Mouse (Mus musculus) limb, embryonic 13.5 days (tissue): Measurements from ENCODE around the gene Gm42669. TPM values are rescaled to one million over a fixed set of nuclear protein-coding genes. Genes with fewer than 3 reads are reported as not detected.
A peak's percentile ranks its signal among the peaks of the same experiment; 100 is the strongest.

Experiments used
- ATAC-seq: fragments of 200-750 bp; cut with Nextera tagmentation; 2 replicates; pipeline ENCODE4 v1.8.0; 2017; ENCODE audit warnings: low read depth, moderate number of reproducible peaks, moderate TSS enrichment; ENCODE audit not compliant: low FRiP score
- H3K27ac ChIP-seq: fragments of 300-500 bp; sonication (generic); 2 replicates; pipeline ENCODE4 v1.5.1; 2015; ENCODE audit warnings: inconsistent platforms, mild to moderate bottlenecking, moderate library complexity
- H3K27me3 ChIP-seq: fragments of 300-500 bp; sonication (generic); 2 replicates; pipeline ENCODE4 v1.6.1; 2015; ENCODE audit warnings: mild to moderate bottlenecking, inconsistent platforms
- H3K36me3 ChIP-seq: fragments of 300-500 bp; sonication (generic); 2 replicates; pipeline ENCODE4 v1.6.1; 2015; ENCODE audit warnings: inconsistent platforms, mild to moderate bottlenecking, moderate library complexity
- H3K4me1 ChIP-seq: fragments of 300-500 bp; sonication (generic); 2 replicates; pipeline ENCODE4 v1.6.1; 2015; ENCODE audit warnings: inconsistent platforms
- H3K4me2 ChIP-seq: fragments of 300-500 bp; sonication (generic); replicated peaks from 2 replicates; pipeline ENCODE4 v1.6.1; 2015; ENCODE audit warnings: inconsistent platforms, mild to moderate bottlenecking, moderate library complexity
- H3K4me3 ChIP-seq: fragments of 300-500 bp; sonication (generic); 2 replicates; pipeline ENCODE4 v1.5.1; 2015; ENCODE audit warnings: moderate library complexity, mild to moderate bottlenecking, inconsistent platforms
- H3K9ac ChIP-seq: fragments of 300-500 bp; sonication (generic); 2 replicates; pipeline ENCODE4 v1.6.1; 2015; ENCODE audit warnings: mild to moderate bottlenecking, inconsistent platforms
- H3K9me3 ChIP-seq: fragments of 300-500 bp; sonication (generic); 2 replicates; pipeline ENCODE4 v1.6.1; 2016; ENCODE audit warnings: inconsistent platforms
- WGBS: fragments of 180-500 bp; shearing (Covaris S2); methylation state at CpG from one replicate; pipeline ENCODE4 v1.1.7; 2015; 5-methylcytosine and 5-hydroxymethylcytosine counted together
- polyA plus RNA-seq: library from polyadenylated mRNA; unstranded; fragments of >200 nt; fragmentation: Nextera tagmentation; extraction: Ambion mirVana; gene quantifications from 2 replicates; pipeline ENCODE4 v1.2.1, GENCODE M21; 2015

The Gm42669 gene
- polyA plus RNA-seq, 1 experiment from 2014 or later: 0.51 TPM

DNA sequence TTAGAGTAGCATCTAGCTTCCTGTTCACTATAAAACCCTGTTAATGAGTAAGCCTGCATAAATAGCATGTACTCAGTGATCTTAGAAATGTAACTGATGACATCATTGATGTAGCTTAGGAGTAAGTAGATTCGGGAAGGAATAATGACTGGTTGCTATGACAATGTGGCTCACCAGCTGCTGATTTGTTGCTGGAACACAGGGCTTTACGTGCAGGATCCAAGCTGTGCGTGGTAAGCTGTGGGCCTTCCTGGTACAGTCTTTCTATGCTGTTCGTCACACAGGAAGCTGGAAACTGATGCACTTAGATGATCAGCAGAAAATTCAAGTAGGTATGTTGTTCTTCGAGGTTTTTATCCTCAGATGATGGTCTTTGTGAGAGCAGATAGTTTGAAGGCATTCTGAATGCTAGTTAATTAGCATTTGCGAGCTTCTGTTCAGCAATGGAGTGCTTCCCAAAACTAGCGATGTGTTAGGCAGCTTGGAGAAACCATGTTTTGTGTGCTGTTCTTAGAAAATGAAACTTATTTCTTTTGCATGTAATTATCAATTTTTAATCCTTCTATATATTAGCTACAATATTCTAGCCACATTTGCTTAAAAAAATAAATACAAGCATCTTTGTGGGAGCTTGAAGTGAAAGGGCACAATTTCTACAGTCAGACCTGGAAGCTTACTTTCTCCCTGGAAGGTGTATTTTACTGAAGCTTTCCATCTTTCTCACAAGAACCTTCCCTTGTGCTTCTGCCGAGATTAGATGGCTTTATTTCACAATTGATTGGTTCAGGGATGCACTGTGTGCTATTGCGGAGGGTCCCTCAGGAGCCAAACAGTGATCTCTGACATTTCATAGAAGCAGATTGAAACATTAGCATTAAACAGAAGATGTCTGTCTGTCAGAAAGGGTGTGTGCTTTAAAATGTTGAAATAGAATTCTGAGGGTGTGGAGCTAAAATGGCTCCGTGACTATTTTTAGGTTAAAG, 9.6 kb upstream of the Gm42669 start:
- Histone ChIP-seq H3K4me1 (peaks cover 15% of the 10 kb centered on the region), H3K4me2 (no peak overlapping the region), H3K27ac (no peak overlapping the region), H3K4me3 (no peak overlapping the region), H3K9ac (no peak overlapping the region), H3K9me3 (0 out of 2 replicates have a peak, but pooled peaks cover 4% of the 10 kb centered on the region), H3K27me3 (no peaks in the 10 kb centered on the region), H3K36me3 (peaks cover 9% of the 10 kb centered on the region)
- ATAC-seq: no peak
- 60% methylated on average over 10 of the region's 10 CpGs for WGBS

DNA sequence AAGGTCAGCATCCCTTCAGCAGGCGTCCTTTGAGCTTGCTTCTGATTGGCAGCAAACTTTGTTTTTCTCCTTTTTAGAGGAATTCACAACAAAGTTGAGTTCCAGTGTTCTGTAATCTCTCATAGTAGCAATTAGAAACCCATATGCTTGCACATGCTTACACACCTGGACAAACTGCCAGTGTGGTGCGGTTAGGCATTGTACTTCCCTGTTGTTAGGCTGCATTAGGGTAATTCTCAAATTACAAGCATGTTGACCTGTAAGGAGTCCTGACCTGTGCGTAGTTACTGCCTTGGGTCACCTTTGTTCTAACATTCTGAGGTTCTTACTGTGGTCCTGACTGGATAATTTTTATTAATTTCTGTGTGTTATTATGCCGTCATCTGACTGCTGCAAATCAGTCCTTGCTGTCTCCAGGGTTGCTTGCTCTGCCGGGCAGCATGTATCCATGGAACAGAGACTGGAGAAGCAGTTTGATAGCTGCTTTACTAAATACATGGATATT, 8.6 kb upstream of the Gm42669 start:
- no peak for ATAC-seq
- peaks cover 10% of the 10 kb centered on the region for H3K36me3 ChIP-seq
- no peak overlapping the region for H3K27ac ChIP-seq

DNA sequence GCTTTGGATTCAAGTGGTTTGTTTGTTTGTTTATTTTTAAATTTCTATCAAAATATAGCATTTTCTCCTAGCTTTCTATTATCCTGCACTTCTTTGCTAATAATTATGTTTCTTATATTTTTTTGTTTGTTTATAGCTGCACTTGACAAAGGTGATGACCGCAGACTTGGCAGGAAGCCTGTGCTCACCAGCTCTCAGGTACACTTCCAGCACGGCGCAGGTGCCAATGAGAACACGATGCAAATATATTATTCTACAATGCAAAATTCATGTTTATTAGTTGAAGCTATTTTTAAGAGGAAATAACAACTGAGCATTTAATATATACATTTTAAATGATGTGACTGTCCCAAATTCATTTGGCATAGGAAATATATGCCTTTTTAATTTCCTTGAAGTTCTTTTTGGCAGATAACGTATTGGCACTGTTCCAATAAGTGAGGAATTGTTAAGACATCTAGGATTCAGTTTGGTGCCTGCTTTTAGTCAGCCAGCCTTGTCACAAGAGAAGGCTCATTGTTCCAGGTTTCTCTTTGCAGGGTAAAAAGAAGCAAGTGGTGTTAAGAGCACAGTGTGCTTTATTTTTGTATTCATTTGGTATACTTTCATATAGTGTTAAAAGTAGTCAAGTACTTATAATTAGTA, 7.4 kb upstream of the Gm42669 start:
- H3K4me2 ChIP-seq: no peak overlapping the region
- no peak overlapping the region for H3K9ac ChIP-seq
- H3K27ac ChIP-seq: no peak overlapping the region
- H3K9me3 ChIP-seq: no peaks in the 10 kb centered on the region
- 79% methylated on average over 5 of the region's 5 CpGs for WGBS
- peaks cover 8% of the 10 kb centered on the region for H3K36me3 ChIP-seq
- H3K4me1 ChIP-seq: peaks cover 15% of the 10 kb centered on the region
- ATAC-seq: no peak
- no peaks in the 10 kb centered on the region for H3K27me3 ChIP-seq
- H3K4me3 ChIP-seq: no peak overlapping the region

More for the DNA sequence above, 8.6 kb upstream of the Gm42669 start:
- H3K4me2 ChIP-seq: no peak overlapping the region
- no peaks in the 10 kb centered on the region for H3K27me3 ChIP-seq
- H3K4me3 ChIP-seq: no peak overlapping the region
- H3K4me1 ChIP-seq: peaks cover 15% of the 10 kb centered on the region
- WGBS: 47% methylated on average over 5 of the region's 5 CpGs
- 0 out of 2 replicates have a peak, but pooled peaks cover 4% of the 10 kb centered on the region for H3K9me3 ChIP-seq
- no peak overlapping the region for H3K9ac ChIP-seq

DNA sequence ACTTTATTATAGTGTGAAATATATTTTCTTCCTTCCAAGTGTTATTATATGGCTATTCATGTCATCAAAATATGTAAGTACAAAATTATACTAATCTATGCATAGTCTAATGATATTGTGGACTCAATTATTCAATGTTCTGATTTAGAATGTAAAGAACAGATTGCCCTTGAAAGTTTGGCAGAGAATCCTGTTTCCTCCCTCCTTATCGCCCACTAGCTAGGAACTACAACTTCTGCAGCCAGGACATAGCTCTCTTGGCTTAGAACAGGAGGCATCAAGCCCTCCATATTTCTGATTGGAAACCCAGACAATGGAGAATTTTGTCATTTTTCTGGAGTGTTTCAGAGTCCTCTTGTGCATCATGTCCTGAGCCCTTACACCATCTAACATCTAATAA, 6.7 kb upstream of the Gm42669 start:
- Histone ChIP-seq H3K4me2 (no peak overlapping the region), H3K36me3 (peaks cover 10% of the 10 kb centered on the region), H3K9ac (no peak overlapping the region), H3K27me3 (no peaks in the 10 kb centered on the region), H3K4me1 (peaks cover 15% of the 10 kb centered on the region), H3K9me3 (no peaks in the 10 kb centered on the region), H3K4me3 (no peak overlapping the region), H3K27ac (no peak overlapping the region)
- WGBS: 86% methylated on average over 1 of the region's 1 CpGs
- ATAC-seq: no peak

DNA sequence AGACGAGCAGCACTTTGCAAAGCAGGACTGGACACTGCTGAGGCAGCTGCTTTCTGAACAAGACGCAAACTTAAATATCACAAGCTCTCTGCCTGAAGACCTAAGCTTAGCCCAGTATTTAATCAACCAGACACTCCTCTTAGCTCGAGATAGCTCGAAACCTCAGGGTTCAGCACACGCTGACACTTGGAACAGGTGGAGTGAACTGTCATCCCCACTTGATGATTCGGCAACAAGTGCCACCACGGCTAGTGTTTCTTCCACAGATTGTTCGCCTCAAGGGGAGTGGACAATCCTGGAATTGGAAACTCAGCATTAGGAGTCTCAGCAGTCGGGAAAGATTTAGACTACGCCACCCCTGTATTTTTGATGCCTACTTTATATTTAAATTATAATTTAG, 3.1 kb downstream of the Gm42669 start:
- ATAC-seq: peak; percentile 19; the same call in 1 of the 2 replicates
- H3K9me3 ChIP-seq: no peaks in the 10 kb centered on the region
- WGBS: 83% methylated on average over 10 of the region's 10 CpGs

DNA sequence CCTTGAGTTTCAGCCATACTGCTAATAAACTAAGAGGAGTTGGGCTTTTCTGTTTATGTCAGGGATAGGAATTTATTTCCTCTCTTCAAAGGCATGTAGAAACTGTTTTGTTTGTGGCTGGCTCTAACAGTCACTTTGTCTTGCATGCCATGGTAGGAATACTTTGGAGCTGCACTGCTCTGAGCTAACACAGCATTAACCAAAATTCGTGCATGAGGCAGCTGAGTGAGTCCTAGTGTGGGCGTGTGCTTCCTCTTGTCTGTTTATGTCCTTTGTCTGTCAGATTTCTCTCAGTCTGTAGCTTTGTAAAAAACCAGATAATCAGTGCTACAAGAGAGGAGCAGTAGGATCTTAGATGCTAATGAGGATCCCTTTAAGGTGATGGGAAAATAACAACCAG, 3.9 kb downstream of the Gm42669 start:
- H3K4me1 ChIP-seq: no peaks in the 10 kb centered on the region
- H3K27me3 ChIP-seq: no peaks in the 10 kb centered on the region
- no peaks in the 10 kb centered on the region for H3K9me3 ChIP-seq
- H3K27ac ChIP-seq: no peak overlapping the region
- H3K36me3 ChIP-seq: peaks cover 14% of the 10 kb centered on the region
- no peak for ATAC-seq
- no peak overlapping the region for H3K4me3 ChIP-seq
- H3K9ac ChIP-seq: no peak overlapping the region
- H3K4me2 ChIP-seq: no peak overlapping the region
- WGBS: 49% methylated on average over 2 of the region's 2 CpGs

More for the DNA sequence above, 3.1 kb downstream of the Gm42669 start:
- Histone ChIP-seq H3K9ac (no peak overlapping the region), H3K4me3 (no peak overlapping the region), H3K27ac (no peak overlapping the region), H3K4me2 (no peak overlapping the region), H3K4me1 (no peaks in the 10 kb centered on the region), H3K36me3 (peaks cover 17% of the 10 kb centered on the region), H3K27me3 (no peaks in the 10 kb centered on the region)

DNA sequence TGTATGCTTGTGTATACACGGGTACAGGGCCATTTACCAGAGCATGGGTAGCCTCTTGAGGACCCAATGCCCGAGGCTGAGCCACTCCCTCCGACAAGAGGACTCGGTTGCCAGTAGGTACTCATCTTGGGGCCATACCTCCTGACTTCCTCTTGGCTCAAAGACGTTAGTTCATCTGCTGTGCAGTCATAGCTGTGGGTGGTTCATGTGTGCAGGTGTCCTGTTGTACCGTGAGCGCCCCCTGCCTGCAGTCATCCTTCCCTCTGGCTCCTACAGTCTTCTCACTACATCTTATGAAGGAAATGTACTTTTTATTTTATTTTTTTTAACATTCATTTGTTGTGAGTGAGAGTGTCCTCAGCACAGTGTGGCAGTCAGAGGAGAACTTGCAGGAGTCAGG, 6.2 kb downstream of the Gm42669 start:
- Histone ChIP-seq H3K27me3 (no peaks in the 10 kb centered on the region), H3K4me3 (no peak overlapping the region), H3K27ac (no peak overlapping the region), H3K9ac (no peak overlapping the region), H3K9me3 (no peaks in the 10 kb centered on the region), H3K36me3 (peaks cover 4% of the 10 kb centered on the region; the same call in 1 of the 2 replicates), H3K4me2 (no peak overlapping the region), H3K4me1 (no peaks in the 10 kb centered on the region)
- no peak for ATAC-seq
- WGBS: 52% methylated on average over 7 of the region's 7 CpGs

DNA sequence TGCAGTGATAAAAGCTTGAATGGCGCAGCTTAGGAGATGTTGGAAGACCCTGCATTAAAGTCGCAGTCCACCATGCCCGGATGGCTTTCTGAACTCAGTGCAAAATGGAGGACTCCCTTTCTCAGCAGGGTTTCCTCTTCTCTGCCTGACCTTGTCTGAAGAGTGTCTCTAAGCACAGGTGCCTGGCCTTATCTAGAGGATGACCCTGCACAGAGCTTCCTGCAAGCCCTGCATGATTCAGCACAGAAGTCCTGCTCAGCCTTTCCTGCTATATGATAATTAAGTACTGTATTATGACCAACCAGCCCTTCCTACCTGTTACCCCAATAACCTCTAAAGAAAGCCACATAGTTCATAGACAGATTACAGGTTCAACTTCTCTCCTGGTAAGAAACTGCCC, 8.0 kb downstream of the Gm42669 start:
- Histone ChIP-seq H3K27me3 (no peaks in the 10 kb centered on the region), H3K27ac (no peak overlapping the region), H3K4me1 (no peaks in the 10 kb centered on the region), H3K9ac (no peak overlapping the region), H3K4me3 (no peak overlapping the region), H3K9me3 (no peaks in the 10 kb centered on the region), H3K4me2 (no peak overlapping the region), H3K36me3 (peaks cover 1% of the 10 kb centered on the region; the same call in 1 of the 2 replicates)
- no peak for ATAC-seq
- 96% methylated on average over 3 of the region's 3 CpGs for WGBS

DNA sequence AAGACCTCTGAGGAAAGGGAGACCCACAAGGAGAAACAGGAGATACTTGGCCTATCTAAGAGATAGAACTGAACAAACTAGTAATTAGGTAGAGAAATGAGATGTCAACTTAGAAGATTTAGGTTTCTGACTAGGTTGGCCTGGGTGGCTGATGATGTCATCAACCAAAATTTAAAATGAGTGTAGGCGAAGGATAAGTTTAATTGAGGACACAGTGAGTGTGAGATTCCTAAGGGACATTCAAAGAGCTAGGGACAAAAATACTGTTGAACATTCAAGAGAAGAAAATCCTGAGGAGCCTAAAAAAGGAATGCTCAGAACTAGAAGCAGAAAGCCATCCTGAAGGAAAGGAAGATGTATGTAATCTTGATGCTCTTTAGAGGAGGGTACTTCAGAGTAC, 8.7 kb downstream of the Gm42669 start:
- Histone ChIP-seq H3K4me2 (no peak overlapping the region), H3K27ac (no peak overlapping the region), H3K4me3 (no peak overlapping the region), H3K36me3 (no peaks in the 10 kb centered on the region), H3K4me1 (no peaks in the 10 kb centered on the region), H3K27me3 (no peaks in the 10 kb centered on the region), H3K9me3 (no peaks in the 10 kb centered on the region), H3K9ac (no peak overlapping the region)
- WGBS: 90% methylated on average over 1 of the region's 1 CpGs
- no peak for ATAC-seq

DNA sequence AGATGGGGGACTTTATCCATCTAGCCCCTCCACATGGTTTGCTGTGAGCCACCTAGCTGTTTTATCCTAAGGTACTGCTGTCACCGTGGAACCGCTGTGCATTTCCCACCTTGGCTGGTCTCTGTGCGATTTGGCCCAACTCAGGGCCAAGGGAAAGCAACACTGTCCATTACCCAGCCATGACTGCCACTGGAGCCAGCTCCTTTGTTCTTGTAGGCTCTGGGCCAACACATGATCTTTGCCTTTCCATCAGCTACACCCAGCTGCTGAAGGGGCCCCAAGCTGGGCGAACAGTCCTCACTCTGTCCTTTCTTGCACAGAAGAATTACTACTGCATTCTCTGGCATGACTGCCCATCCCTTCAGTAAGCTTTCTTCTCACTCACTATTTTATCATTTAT, 11.2 kb downstream of the Gm42669 start:
- Histone ChIP-seq H3K27me3 (no peaks in the 10 kb centered on the region), H3K36me3 (no peaks in the 10 kb centered on the region), H3K9ac (no peak overlapping the region), H3K9me3 (no peaks in the 10 kb centered on the region), H3K4me3 (no peak overlapping the region), H3K27ac (no peak overlapping the region), H3K4me1 (no peaks in the 10 kb centered on the region), H3K4me2 (no peak overlapping the region)
- 94% methylated on average over 4 of the region's 4 CpGs for WGBS
- ATAC-seq: no peak

DNA sequence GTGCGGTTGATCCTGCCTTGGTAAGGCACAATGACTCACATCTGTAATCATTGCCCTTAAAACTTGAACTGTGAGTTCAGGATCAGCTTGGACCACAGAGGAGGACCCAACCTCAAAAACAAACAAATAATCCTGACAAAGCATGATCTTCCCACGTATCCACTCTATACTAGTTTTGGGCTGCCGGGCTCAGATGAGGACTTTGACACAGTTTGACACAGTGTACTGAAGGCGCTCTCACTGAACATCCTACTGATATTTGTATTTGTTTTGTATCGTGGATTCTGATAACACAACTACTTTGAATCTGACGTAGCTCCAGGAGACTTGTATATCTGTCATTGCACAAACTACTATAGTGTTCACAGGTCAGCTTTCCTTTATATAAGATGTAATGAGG, 14.0 kb downstream of the Gm42669 start:
- Histone ChIP-seq H3K4me3 (no peak overlapping the region), H3K9ac (no peak overlapping the region), H3K4me2 (no peak overlapping the region), H3K27me3 (no peaks in the 10 kb centered on the region), H3K4me1 (no peaks in the 10 kb centered on the region), H3K36me3 (no peaks in the 10 kb centered on the region), H3K27ac (no peak overlapping the region), H3K9me3 (no peaks in the 10 kb centered on the region)
- no peak for ATAC-seq
- 94% methylated on average over 6 of the region's 6 CpGs for WGBS

DNA sequence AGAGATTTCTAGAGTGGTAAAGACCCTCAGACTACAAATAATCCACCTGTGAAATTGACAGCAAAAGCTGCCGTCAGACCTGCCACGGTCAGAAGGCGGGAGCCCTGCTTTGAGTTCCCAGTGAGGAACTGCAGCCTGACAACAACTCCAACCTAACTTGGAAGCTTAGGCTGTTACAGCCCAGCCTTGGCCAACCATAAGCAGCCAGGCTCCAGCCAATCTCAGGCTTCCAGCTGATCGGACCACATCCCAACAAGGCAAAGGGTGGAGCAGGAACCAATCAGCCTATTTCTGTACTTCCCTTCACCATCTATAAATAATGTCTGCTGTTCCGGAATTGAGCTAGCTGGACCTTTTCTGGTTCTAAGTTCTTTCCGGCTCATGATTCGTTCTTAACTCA, 14.5 kb downstream of the Gm42669 start:
- Histone ChIP-seq H3K4me2 (no peak overlapping the region), H3K4me1 (no peaks in the 10 kb centered on the region), H3K4me3 (no peak overlapping the region), H3K9ac (no peak overlapping the region), H3K9me3 (no peaks in the 10 kb centered on the region), H3K27ac (no peak overlapping the region), H3K27me3 (no peaks in the 10 kb centered on the region), H3K36me3 (no peaks in the 10 kb centered on the region)
- WGBS: 72% methylated on average over 7 of the region's 7 CpGs
- no peak for ATAC-seq
